Mouse (Mus musculus): ENCODE measurements around the gene 4930595D18Rik. TPM values are rescaled to one million over a fixed set of nuclear protein-coding genes. Genes with fewer than 3 reads are reported as not detected.

The 4930595D18Rik gene
- polyA plus RNA-seq, 1 experiment, result not detected

- 5% methylated on average over 13 of the region's 13 CpGs for WGBS
- TF ChIP-seq CTCF (IDR thresholded peaks at IDR 0.05; ENCODE audit: control insufficient read depth, insufficient read depth, low read length) (no peak), POLR2A (IDR thresholded peaks at IDR 0.05; ENCODE audit: borderline replicate concordance, control insufficient read depth, low read depth, low read length) (no peak)
- Histone ChIP-seq H3K4me3 (replicated peaks; ENCODE audit: control insufficient read depth, low read depth, low read length) (peak overlapping the region; percentile 37), H3K27ac (ENCODE audit: control insufficient read depth, insufficient read depth, low read depth, low read length, poor library complexity) (peak overlapping the region; percentile 9; the same call in 1 of the 2 replicates), H3K4me1 (ENCODE audit: control insufficient read depth, insufficient read depth, low read length) (peaks cover 11% of the 10 kb centered on the region)
Measured at GRCm38 (mm10) chr12:111164310-111164751, 20.0 kb downstream of the 4930595D18Rik start.

GRCm38 (mm10) chr12:111162312-111163061 is 21.8 kb downstream of the 4930595D18Rik start:
- H3K4me3 ChIP-seq (replicated peaks; ENCODE audit: control insufficient read depth, low read depth, low read length), result no peak overlapping the region
- no peak overlapping the region; the same call in 1 of the 2 replicates for H3K27ac ChIP-seq (ENCODE audit: control insufficient read depth, insufficient read depth, low read depth, low read length, poor library complexity)
- TF ChIP-seq CTCF (IDR thresholded peaks at IDR 0.05; ENCODE audit: control insufficient read depth, insufficient read depth, low read length) (no peak), POLR2A (IDR thresholded peaks at IDR 0.05; ENCODE audit: borderline replicate concordance, control insufficient read depth, low read depth, low read length) (no peak)
- H3K4me1 ChIP-seq (ENCODE audit: control insufficient read depth, insufficient read depth, low read length), result peaks cover 11% of the 10 kb centered on the region
- 30% methylated on average over 16 of the region's 16 CpGs for WGBS

GRCm38 (mm10) chr12:111161943-111162311 is 22.4 kb downstream of the 4930595D18Rik start:
- H3K27ac ChIP-seq (ENCODE audit: control insufficient read depth, insufficient read depth, low read depth, low read length, poor library complexity), result peak overlapping the region; percentile 22; the same call in 1 of the 2 replicates
- H3K4me1 ChIP-seq (ENCODE audit: control insufficient read depth, insufficient read depth, low read length), result peaks cover 11% of the 10 kb centered on the region
- WGBS, result 26% methylated on average over 7 of the region's 7 CpGs
- TF ChIP-seq CTCF (IDR thresholded peaks at IDR 0.05; ENCODE audit: control insufficient read depth, insufficient read depth, low read length) (no peak), POLR2A (IDR thresholded peaks at IDR 0.05; ENCODE audit: borderline replicate concordance, control insufficient read depth, low read depth, low read length) (no peak)
- no peak overlapping the region for H3K4me3 ChIP-seq (replicated peaks; ENCODE audit: control insufficient read depth, low read depth, low read length)

GRCm38 (mm10) chr12:111160871-111161270 is 23.4 kb downstream of the 4930595D18Rik start:
- Histone ChIP-seq H3K4me1 (ENCODE audit: control insufficient read depth, insufficient read depth, low read length) (peaks cover 11% of the 10 kb centered on the region), H3K4me3 (replicated peaks; ENCODE audit: control insufficient read depth, low read depth, low read length) (peak overlapping the region; percentile 5), H3K27ac (ENCODE audit: control insufficient read depth, insufficient read depth, low read depth, low read length, poor library complexity) (peak overlapping the region; percentile 88)
- TF ChIP-seq POLR2A (IDR thresholded peaks at IDR 0.05; ENCODE audit: borderline replicate concordance, control insufficient read depth, low read depth, low read length) (no peak), CTCF (IDR thresholded peaks at IDR 0.05; ENCODE audit: control insufficient read depth, insufficient read depth, low read length) (no peak)
- 76% methylated on average over 10 of the region's 10 CpGs for WGBS

- H3K4me3 ChIP-seq (replicated peaks; ENCODE audit: control insufficient read depth, low read depth, low read length), result peak overlapping the region; percentile 58
- TF ChIP-seq POLR2A (IDR thresholded peaks at IDR 0.05; ENCODE audit: borderline replicate concordance, control insufficient read depth, low read depth, low read length), result peak; percentile 43; the same call in 1 of the 2 replicates
- TF ChIP-seq CTCF (IDR thresholded peaks at IDR 0.05; ENCODE audit: control insufficient read depth, insufficient read depth, low read length), result no peak
- H3K27ac ChIP-seq (ENCODE audit: control insufficient read depth, insufficient read depth, low read depth, low read length, poor library complexity), result peak overlapping the region; percentile 88
- peaks cover 9% of the 10 kb centered on the region for H3K4me1 ChIP-seq (ENCODE audit: control insufficient read depth, insufficient read depth, low read length)
- 2% methylated on average over 12 of the region's 12 CpGs for WGBS
Measured at GRCm38 (mm10) chr12:111159659-111160428, 24.4 kb downstream of the 4930595D18Rik start.

GRCm38 (mm10) chr12:111155756-111156155 is 28.5 kb downstream of the 4930595D18Rik start:
- TF ChIP-seq POLR2A (IDR thresholded peaks at IDR 0.05; ENCODE audit: borderline replicate concordance, control insufficient read depth, low read depth, low read length) (no peak), CTCF (IDR thresholded peaks at IDR 0.05; ENCODE audit: control insufficient read depth, insufficient read depth, low read length) (no peak)
- H3K27ac ChIP-seq (ENCODE audit: control insufficient read depth, insufficient read depth, low read depth, low read length, poor library complexity), result no peak overlapping the region
- WGBS, result 49% methylated on average over 1 of the region's 1 CpGs
- no peak overlapping the region for H3K4me3 ChIP-seq (replicated peaks; ENCODE audit: control insufficient read depth, low read depth, low read length)
- H3K4me1 ChIP-seq (ENCODE audit: control insufficient read depth, insufficient read depth, low read length), result peaks cover 2% of the 10 kb centered on the region; the same call in 1 of the 2 replicates

- TF ChIP-seq POLR2A (IDR thresholded peaks at IDR 0.05; ENCODE audit: borderline replicate concordance, control insufficient read depth, low read depth, low read length) (no peak), CTCF (IDR thresholded peaks at IDR 0.05; ENCODE audit: control insufficient read depth, insufficient read depth, low read length) (no peak)
- WGBS, result 80% methylated on average over 6 of the region's 6 CpGs
- no peak overlapping the region for H3K4me3 ChIP-seq (replicated peaks; ENCODE audit: control insufficient read depth, low read depth, low read length)
- H3K4me1 ChIP-seq (ENCODE audit: control insufficient read depth, insufficient read depth, low read length), result peaks cover 2% of the 10 kb centered on the region; the same call in 1 of the 2 replicates
- H3K27ac ChIP-seq (ENCODE audit: control insufficient read depth, insufficient read depth, low read depth, low read length, poor library complexity), result no peak overlapping the region
Measured at GRCm38 (mm10) chr12:111154641-111155040, 29.6 kb downstream of the 4930595D18Rik start.

GRCm38 (mm10) chr12:111153946-111154345 is 30.3 kb downstream of the 4930595D18Rik start:
- Histone ChIP-seq H3K4me1 (ENCODE audit: control insufficient read depth, insufficient read depth, low read length) (peaks cover 2% of the 10 kb centered on the region; the same call in 1 of the 2 replicates), H3K4me3 (replicated peaks; ENCODE audit: control insufficient read depth, low read depth, low read length) (no peak overlapping the region), H3K27ac (ENCODE audit: control insufficient read depth, insufficient read depth, low read depth, low read length, poor library complexity) (no peak overlapping the region)
- TF ChIP-seq CTCF (IDR thresholded peaks at IDR 0.05; ENCODE audit: control insufficient read depth, insufficient read depth, low read length) (no peak), POLR2A (IDR thresholded peaks at IDR 0.05; ENCODE audit: borderline replicate concordance, control insufficient read depth, low read depth, low read length) (no peak)
- WGBS, result 81% methylated on average over 5 of the region's 5 CpGs

All from bone marrow, adult 2 months (tissue).